Mouse (Mus musculus) G1E (cell line): ENCODE data around the gene Rngtt.

ENCODE experiments used
- CTCF ChIP-seq: IDR thresholded peaks from 2 replicates; pipeline ENCODE4 v1.5.1; 2012; ENCODE audit warnings: low read depth, low read length, inconsistent platforms, mixed read lengths
- GATA2 ChIP-seq: IDR thresholded peaks from 2 replicates; pipeline ENCODE4 v1.6.1; 2012; ENCODE audit warnings: low read depth, low read length, inconsistent platforms, borderline replicate concordance
- TAL1 ChIP-seq: conservative IDR thresholded peaks from 2 replicates; pipeline ENCODE4 v1.6.1; 2012; ENCODE audit warnings: low read depth, low read length, inconsistent platforms, mixed read lengths

DNA sequence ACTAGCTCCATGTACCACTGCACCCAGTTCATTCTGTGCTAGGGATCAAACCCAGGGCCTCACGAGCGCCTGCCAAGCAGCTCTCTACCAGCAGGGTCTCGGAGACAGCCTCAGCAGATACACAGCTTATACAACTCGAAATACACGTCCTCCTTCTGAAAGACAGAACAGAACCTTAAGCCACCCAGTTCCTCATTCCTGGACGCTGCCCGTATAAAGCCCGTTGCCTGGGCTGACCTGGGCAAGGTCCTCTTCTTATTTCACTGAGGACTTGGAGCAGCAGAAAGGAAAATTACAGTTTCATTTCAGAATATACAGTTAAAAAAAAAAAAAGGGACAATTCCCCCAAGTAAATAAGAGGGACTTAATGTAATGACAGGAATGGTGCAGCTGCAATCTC lies 24.7 kb upstream of the Rngtt start:
- TF ChIP-seq CTCF (no peak), GATA2 (no peak), TAL1 (no peak)
